Mouse (Mus musculus) stomach, postnatal 0 days (tissue): ENCODE data around the gene Casp3. TPM values are rescaled to one million over a fixed set of nuclear protein-coding genes. Genes with fewer than 3 reads are reported as not detected.

ENCODE experiments used
- ATAC-seq: fragments of 200-750 bp; cut with Nextera tagmentation; 2 replicates; pipeline ENCODE4 v1.8.0; 2017; ENCODE audit not compliant: low FRiP score, low TSS enrichment
- DNase-seq: peaks from one replicate; pipeline ENCODE4 v3.0.0-alpha.2; 2016; ENCODE audit warnings: low spot score
- H3K27ac ChIP-seq: fragments of 300-500 bp; sonication (generic); replicated peaks from 2 replicates; pipeline ENCODE4 v1.5.1; 2014; ENCODE audit warnings: mild to moderate bottlenecking, control low read depth
- H3K27me3 ChIP-seq: fragments of 300-500 bp; sonication (generic); 2 replicates; pipeline ENCODE4 v1.6.1; 2014; ENCODE audit warnings: low read length; ENCODE audit not compliant: control insufficient read depth, insufficient read depth
- H3K36me3 ChIP-seq: fragments of 300-500 bp; sonication (generic); 2 replicates; pipeline ENCODE4 v1.6.1; 2014; ENCODE audit warnings: low read length, mixed read lengths; ENCODE audit not compliant: control insufficient read depth, insufficient read depth
- H3K4me1 ChIP-seq: fragments of 300-500 bp; sonication (generic); replicated peaks from 2 replicates; pipeline ENCODE4 v1.6.1; 2014; ENCODE audit warnings: antibody characterized with exemption; ENCODE audit not compliant: control insufficient read depth, insufficient read depth
- H3K4me2 ChIP-seq: fragments of 300-500 bp; sonication (generic); replicated peaks from 2 replicates; pipeline ENCODE4 v1.6.1; 2014; ENCODE audit warnings: low read depth, mild to moderate bottlenecking, control low read depth, moderate library complexity
- H3K4me3 ChIP-seq: fragments of 300-500 bp; sonication (generic); 2 replicates; pipeline ENCODE4 v1.5.1; 2014; ENCODE audit warnings: low read depth, low read length, control low read depth
- H3K9ac ChIP-seq: fragments of 300-500 bp; sonication (generic); 2 replicates; pipeline ENCODE4 v1.6.1; 2014; ENCODE audit warnings: mild to moderate bottlenecking, low read length, control low read depth, mixed read lengths
- H3K9me3 ChIP-seq: fragments of 300-500 bp; sonication (generic); 2 replicates; pipeline ENCODE4 v1.6.1; 2016; ENCODE audit warnings: low read length; ENCODE audit not compliant: control insufficient read depth
- CTCF ChIP-seq: IDR thresholded peaks from 2 replicates; pipeline ENCODE4 v1.5.1; 2016; ENCODE audit warnings: antibody characterized with exemption, low read depth, mild to moderate bottlenecking, moderate library complexity
- EP300 ChIP-seq: optimal IDR thresholded peaks from 2 replicates; pipeline ENCODE3; 2016; ENCODE audit warnings: antibody characterized with exemption
- WGBS: fragments of 180-500 bp; shearing (Covaris S2); extraction: QIAGEN DNeasy Blood & Tissue Kit; methylation state at CpG from one replicate; pipeline ENCODE4 v1.1.7; 2014; 5-methylcytosine and 5-hydroxymethylcytosine counted together
- polyA plus RNA-seq: library from polyadenylated mRNA; unstranded; fragments of >200 nt; fragmentation: Nextera tagmentation; extraction: Ambion mirVana; gene quantifications from 2 replicates; pipeline ENCODE4 v1.2.1, GENCODE M21; 2015

Casp3 gene
- polyA plus RNA-seq, 1 experiment from 2014 or later, result 25.0 TPM

GRCm38 (mm10) chr8:46598114-46598513 lies 19.0 kb upstream of the Casp3 start:
- Histone ChIP-seq H3K4me3 (no peak overlapping the region), H3K4me2 (no peak overlapping the region), H3K9me3 (no peaks in the 10 kb centered on the region), H3K9ac (no peak overlapping the region), H3K36me3 (no peaks in the 10 kb centered on the region), H3K27me3 (no peaks in the 10 kb centered on the region), H3K27ac (no peak overlapping the region), H3K4me1 (no peaks in the 10 kb centered on the region)
- ATAC-seq, result no peak
- no peak for DNase-seq
- TF ChIP-seq EP300 (no peak), CTCF (no peak)
- WGBS, result 86% methylated on average over 2 of the region's 2 CpGs

- no peak for DNase-seq
- Histone ChIP-seq H3K4me3 (no peak overlapping the region), H3K4me1 (no peaks in the 10 kb centered on the region), H3K4me2 (no peak overlapping the region), H3K36me3 (no peaks in the 10 kb centered on the region), H3K27ac (no peak overlapping the region), H3K9ac (no peak overlapping the region), H3K27me3 (no peaks in the 10 kb centered on the region), H3K9me3 (no peaks in the 10 kb centered on the region)
- no peak for ATAC-seq
- TF ChIP-seq EP300, result no peak
- TF ChIP-seq CTCF, result no peak
- 95% methylated on average over 5 of the region's 5 CpGs for WGBS
Observed at GRCm38 (mm10) chr8:46598753-46599152, 18.3 kb upstream of the Casp3 start.

GRCm38 (mm10) chr8:46599314-46599904 lies 17.7 kb upstream of the Casp3 start:
- ATAC-seq (no peak), DNase-seq (no peak)
- H3K4me2 ChIP-seq, result no peak overlapping the region
- TF ChIP-seq EP300, result no peak
- no peak for TF ChIP-seq CTCF
- no peaks in the 10 kb centered on the region for H3K36me3 ChIP-seq
- H3K9ac ChIP-seq, result no peak overlapping the region
- no peaks in the 10 kb centered on the region for H3K27me3 ChIP-seq
- no peak overlapping the region for H3K4me3 ChIP-seq
- H3K9me3 ChIP-seq, result no peaks in the 10 kb centered on the region
- H3K4me1 ChIP-seq, result no peaks in the 10 kb centered on the region
- H3K27ac ChIP-seq, result no peak overlapping the region
- 83% methylated on average over 7 of the region's 7 CpGs for WGBS

GRCm38 (mm10) chr8:46600959-46601707 lies 16.0 kb upstream of the Casp3 start:
- DNase-seq, result no peak
- TF ChIP-seq EP300 (no peak), CTCF (no peak)
- Histone ChIP-seq H3K27ac (no peak overlapping the region), H3K4me2 (no peak overlapping the region), H3K27me3 (no peaks in the 10 kb centered on the region), H3K9ac (no peak overlapping the region), H3K36me3 (no peaks in the 10 kb centered on the region), H3K4me3 (no peak overlapping the region), H3K4me1 (no peaks in the 10 kb centered on the region), H3K9me3 (no peaks in the 10 kb centered on the region)
- WGBS, result 46% methylated on average over 10 of the region's 10 CpGs
- ATAC-seq, result no peak

GRCm38 (mm10) chr8:46603587-46603986 lies 13.5 kb upstream of the Casp3 start:
- Histone ChIP-seq H3K4me3 (no peak overlapping the region), H3K4me2 (no peak overlapping the region), H3K27me3 (no peaks in the 10 kb centered on the region), H3K36me3 (no peaks in the 10 kb centered on the region), H3K9me3 (no peaks in the 10 kb centered on the region), H3K4me1 (no peaks in the 10 kb centered on the region), H3K27ac (no peak overlapping the region), H3K9ac (no peak overlapping the region)
- ATAC-seq (no peak), DNase-seq (no peak)
- WGBS, result 65% methylated on average over 5 of the region's 5 CpGs
- no peak for TF ChIP-seq CTCF
- TF ChIP-seq EP300, result no peak

- Histone ChIP-seq H3K4me1 (no peaks in the 10 kb centered on the region), H3K27me3 (no peaks in the 10 kb centered on the region), H3K4me3 (no peak overlapping the region), H3K27ac (no peak overlapping the region), H3K9ac (no peak overlapping the region), H3K9me3 (no peaks in the 10 kb centered on the region), H3K36me3 (no peaks in the 10 kb centered on the region), H3K4me2 (no peak overlapping the region)
- 67% methylated on average over 1 of the region's 1 CpGs for WGBS
- TF ChIP-seq CTCF (no peak), EP300 (no peak)
- no peak for DNase-seq
- ATAC-seq, result 0 out of 2 replicates have a peak, but pooled peaks have one; percentile 67
Observed at GRCm38 (mm10) chr8:46606930-46607329, 10.2 kb upstream of the Casp3 start.
